Mouse (Mus musculus) intestine, embryonic 16.5 days (tissue): ENCODE data around the gene Nav2. TPM values are rescaled to one million over a fixed set of nuclear protein-coding genes. Genes with fewer than 3 reads are reported as not detected.
A peak's percentile ranks its signal among the peaks of the same experiment; 100 is the strongest.

Experiments
- ATAC-seq: fragments of 200-750 bp; cut with Nextera tagmentation; 2 replicates; pipeline ENCODE4 v1.8.0; 2017; ENCODE audit warnings: moderate TSS enrichment, moderate library complexity
- H3K27ac ChIP-seq: fragments of 300-500 bp; sonication (generic); 2 replicates; pipeline ENCODE4 v1.5.1; 2014; ENCODE audit warnings: mild to moderate bottlenecking, low read length
- H3K27me3 ChIP-seq: fragments of 300-500 bp; sonication (generic); replicated peaks from 2 replicates; pipeline ENCODE4 v1.6.1; 2014; ENCODE audit warnings: low read length, control low read depth, mixed read lengths; ENCODE audit not compliant: control insufficient read depth, insufficient read depth
- H3K36me3 ChIP-seq: fragments of 300-500 bp; sonication (generic); 2 replicates; pipeline ENCODE4 v1.6.1; 2014; ENCODE audit warnings: low read length, control low read depth; ENCODE audit not compliant: control insufficient read depth, insufficient read depth
- H3K4me1 ChIP-seq: fragments of 300-500 bp; sonication (generic); 2 replicates; pipeline ENCODE4 v1.6.1; 2014; ENCODE audit warnings: low read length, control low read depth, mixed read lengths; ENCODE audit not compliant: control insufficient read depth, insufficient read depth
- H3K4me2 ChIP-seq: fragments of 300-500 bp; sonication (generic); 2 replicates; pipeline ENCODE4 v1.6.1; 2014; ENCODE audit warnings: low read depth, low read length, control low read depth
- H3K4me3 ChIP-seq: fragments of 300-500 bp; sonication (generic); 2 replicates; pipeline ENCODE4 v1.5.1; 2014; ENCODE audit warnings: mild to moderate bottlenecking, low read length
- H3K9ac ChIP-seq: fragments of 300-500 bp; sonication (generic); 2 replicates; pipeline ENCODE4 v1.6.1; 2014; ENCODE audit warnings: low read depth, low read length
- H3K9me3 ChIP-seq: fragments of 300-500 bp; sonication (generic); 2 replicates; pipeline ENCODE4 v1.6.1; 2016; ENCODE audit warnings: low read length, control low read depth; ENCODE audit not compliant: control insufficient read depth
- WGBS: fragments of 180-500 bp; shearing (Covaris S2); extraction: QIAGEN DNeasy Blood & Tissue Kit; methylation state at CpG from one replicate; pipeline ENCODE4 v1.1.7; 2014; 5-methylcytosine and 5-hydroxymethylcytosine counted together
- polyA plus RNA-seq: library from polyadenylated mRNA; unstranded; fragments of >200 nt; fragmentation: Nextera tagmentation; extraction: Ambion mirVana; gene quantifications from 2 replicates; pipeline ENCODE4 v1.2.1, GENCODE M21; 2015

The Nav2 gene
- polyA plus RNA-seq, 1 experiment from 2014 or later = 15.3 TPM

DNA sequence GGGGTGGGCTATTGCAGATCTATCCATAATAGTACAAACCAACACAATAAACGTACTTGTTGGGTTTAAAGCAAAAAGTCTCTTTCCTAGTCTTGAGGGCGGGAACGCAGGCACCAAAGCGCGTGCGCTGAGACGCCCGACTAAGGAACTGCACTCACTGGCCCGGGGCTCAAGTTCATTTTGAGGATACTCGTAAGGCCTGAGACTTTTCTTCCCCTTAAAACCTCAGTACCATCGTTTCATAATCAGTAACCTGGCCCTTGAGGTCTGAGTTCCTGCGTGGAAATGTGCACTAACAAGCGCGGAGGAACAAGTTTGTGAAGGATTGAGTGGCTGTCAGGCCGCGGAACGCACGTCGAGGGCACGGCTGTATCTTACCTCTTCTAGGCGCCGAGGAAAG lies 727.5 kb downstream of the Nav2 start:
- Histone ChIP-seq H3K4me3 (no peak overlapping the region), H3K9me3 (no peaks in the 10 kb centered on the region), H3K4me1 (peaks cover 21% of the 10 kb centered on the region), H3K9ac (no peak overlapping the region), H3K27me3 (peaks cover 72% of the 10 kb centered on the region), H3K36me3 (no peaks in the 10 kb centered on the region), H3K27ac (no peak overlapping the region), H3K4me2 (no peak overlapping the region)
- WGBS = under 1% methylated on average over 22 of the region's 22 CpGs
- no peak for ATAC-seq

DNA sequence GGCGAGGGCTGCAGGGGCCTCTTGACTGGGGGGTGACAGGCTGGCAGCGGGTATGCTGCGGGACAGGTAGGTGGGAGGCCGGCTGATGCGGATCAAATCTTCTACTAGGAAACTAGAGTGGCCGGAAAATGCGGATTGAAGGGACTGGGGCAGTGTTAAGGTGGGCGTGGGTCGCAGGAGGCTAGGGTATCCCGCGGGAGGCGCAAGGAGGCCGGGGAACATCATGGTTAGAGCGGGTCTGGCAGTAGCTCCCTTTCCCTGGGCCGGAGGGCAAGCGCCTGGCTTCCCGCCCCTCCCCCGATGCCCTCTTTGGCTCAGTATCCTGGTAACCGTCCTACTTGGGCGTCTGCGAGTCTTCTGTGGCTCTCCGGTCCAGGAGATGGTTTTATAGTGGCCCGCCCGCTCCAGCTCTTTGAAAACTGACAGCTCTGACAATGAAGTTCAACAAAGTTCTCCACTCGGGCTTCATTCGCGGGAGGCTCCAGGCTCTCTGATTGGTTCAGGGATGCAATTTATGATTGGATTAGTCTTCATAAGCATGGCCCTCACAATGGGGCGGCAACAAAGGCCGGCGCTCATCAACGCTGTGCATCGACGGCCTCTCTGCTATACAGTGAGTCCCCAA lies 728.1 kb downstream of the Nav2 start, which contains the start of gene Dbx1:
Gene Dbx1, minus strand, starts transcription at position 359 of the 625 bp plus-strand sequence.
- WGBS = 1% methylated on average over 33 of the region's 33 CpGs
- ATAC-seq = no peak
- no peak within 1 kb of the TSS for H3K4me2 ChIP-seq

DNA sequence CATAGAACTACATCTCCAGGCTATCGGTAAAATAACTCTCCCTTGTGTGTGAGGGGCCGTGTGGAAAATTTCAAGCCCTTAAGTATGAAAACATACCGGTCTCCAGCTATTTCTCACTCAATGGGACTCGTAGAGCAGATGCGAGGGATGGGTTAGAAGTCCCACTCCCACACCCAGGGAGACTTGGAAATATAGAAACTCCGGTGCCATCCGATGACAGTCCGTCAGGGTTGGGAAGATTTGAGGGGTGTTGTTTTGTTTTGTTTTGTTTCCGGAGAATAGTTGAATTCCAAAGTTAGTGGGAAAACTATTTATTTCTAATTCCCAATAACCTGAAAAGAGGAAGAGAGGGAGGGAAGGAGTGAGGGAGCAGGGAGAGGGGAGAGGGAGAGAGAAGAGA lies 728.8 kb downstream of the Nav2 start:
- no peak for ATAC-seq
- no peaks in the 10 kb centered on the region for H3K9me3 ChIP-seq
- H3K4me1 ChIP-seq = peaks cover 20% of the 10 kb centered on the region
- H3K27ac ChIP-seq = no peak overlapping the region
- H3K4me3 ChIP-seq = no peak overlapping the region
- no peak overlapping the region for H3K9ac ChIP-seq
- peaks cover 67% of the 10 kb centered on the region for H3K27me3 ChIP-seq
- no peaks in the 10 kb centered on the region for H3K36me3 ChIP-seq
- 2% methylated on average over 9 of the region's 9 CpGs for WGBS
- H3K4me2 ChIP-seq = no peak overlapping the region

More for the DNA sequence above, 728.1 kb downstream of the Nav2 start, which contains the start of gene Dbx1:
- no peak within 1 kb of the TSS for H3K4me3 ChIP-seq
- H3K9ac ChIP-seq = no peak within 1 kb of the TSS
- no peak within 1 kb of the TSS for H3K27ac ChIP-seq
- no peaks in the 10 kb centered on the region for H3K36me3 ChIP-seq
- H3K9me3 ChIP-seq = no peaks in the 10 kb centered on the region
- H3K27me3 ChIP-seq = peaks cover 70% of the 10 kb centered on the region
- peaks cover 21% of the 10 kb centered on the region for H3K4me1 ChIP-seq

DNA sequence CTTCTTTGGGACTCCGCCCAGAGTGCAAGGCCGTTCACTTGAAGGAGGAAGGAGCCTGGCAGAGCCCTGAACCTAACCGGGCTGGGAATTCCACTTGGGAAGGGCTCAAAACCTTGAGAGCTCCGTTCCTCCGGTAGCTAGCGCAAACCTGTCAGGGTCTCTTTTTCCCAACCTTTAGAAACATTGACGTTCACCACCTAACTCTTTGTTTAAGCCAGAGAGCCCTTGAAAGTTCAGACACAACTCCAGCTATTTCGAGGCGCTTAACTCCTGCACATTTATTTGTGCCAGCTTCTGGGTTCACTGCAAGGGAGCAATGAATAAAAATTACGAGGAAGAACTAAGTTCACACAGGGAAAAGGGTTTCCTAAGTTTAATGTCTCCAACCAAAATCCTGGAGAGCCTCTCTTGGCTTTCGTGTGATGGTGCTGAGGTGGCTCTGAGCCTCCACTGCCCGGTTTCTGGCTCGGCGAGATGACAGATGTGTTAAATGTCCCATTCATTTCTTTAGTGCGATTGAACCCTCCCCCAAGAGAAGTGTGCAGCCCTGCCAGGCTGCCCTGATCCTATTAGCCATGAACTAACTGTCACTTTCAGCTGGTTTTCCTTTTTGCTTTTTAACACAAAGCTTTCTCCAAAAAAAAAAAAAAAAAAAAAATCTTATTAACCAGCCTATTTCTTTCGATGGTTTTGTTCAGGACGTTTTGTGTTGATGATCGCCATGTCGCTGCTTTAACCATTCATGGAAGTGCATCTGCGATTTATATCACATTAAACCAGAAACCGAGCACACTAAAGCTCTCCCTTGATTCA lies 729.5 kb downstream of the Nav2 start:
- H3K27me3 ChIP-seq = peaks cover 62% of the 10 kb centered on the region
- no peak overlapping the region for H3K9ac ChIP-seq
- H3K4me3 ChIP-seq = no peak overlapping the region
- 2% methylated on average over 21 of the region's 21 CpGs for WGBS
- no peak overlapping the region for H3K4me2 ChIP-seq
- H3K27ac ChIP-seq = no peak overlapping the region
- no peak for ATAC-seq
- peaks cover 17% of the 10 kb centered on the region for H3K4me1 ChIP-seq
- H3K36me3 ChIP-seq = no peaks in the 10 kb centered on the region
- H3K9me3 ChIP-seq = no peaks in the 10 kb centered on the region

DNA sequence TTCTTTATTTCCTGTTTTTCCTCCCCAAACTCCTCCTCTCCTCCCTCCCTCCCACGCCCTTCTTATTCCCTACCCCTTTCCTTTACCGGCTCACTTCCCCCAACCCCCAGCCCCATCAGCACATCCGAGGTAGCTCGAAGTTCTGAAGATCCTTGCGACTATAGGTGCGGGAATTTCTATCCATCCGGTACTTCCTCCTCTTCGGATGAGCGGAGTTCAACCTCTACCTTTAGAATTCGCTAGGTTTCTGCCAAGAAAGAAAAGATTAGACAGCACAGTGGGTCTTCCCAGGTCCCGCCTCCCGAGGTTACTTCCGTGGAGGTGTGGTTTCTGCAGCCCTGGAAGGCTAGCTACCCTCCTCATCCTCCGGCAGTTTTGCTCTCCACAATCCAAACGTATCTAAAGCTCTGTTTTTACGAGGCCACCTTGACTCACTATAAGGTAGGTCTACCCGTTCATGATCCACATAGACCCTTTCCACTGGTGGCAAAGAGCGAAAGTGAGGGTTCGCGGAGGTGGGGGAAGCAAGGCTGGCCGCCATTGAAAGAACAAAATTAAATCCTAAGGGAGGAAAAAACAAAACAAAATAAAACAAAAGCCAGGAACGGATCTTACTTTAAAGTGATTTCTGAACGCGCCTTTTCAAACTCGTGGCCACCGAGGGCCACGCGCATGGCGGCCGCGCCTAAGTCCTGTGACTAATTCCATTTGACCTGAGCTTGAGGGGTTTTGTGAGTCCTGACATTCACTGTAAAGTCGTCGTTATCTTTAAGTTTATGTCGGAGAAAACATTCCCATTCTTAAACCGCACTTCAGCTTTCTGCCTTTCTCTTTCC lies 730.6 kb downstream of the Nav2 start:
- Histone ChIP-seq H3K9ac (no peak overlapping the region), H3K36me3 (no peaks in the 10 kb centered on the region), H3K4me3 (peak overlapping the region; percentile 5; the same call in 1 of the 2 replicates), H3K4me2 (peak overlapping the region; percentile 7; the same call in 1 of the 2 replicates), H3K4me1 (0 out of 2 replicates have a peak, but pooled peaks cover 11% of the 10 kb centered on the region), H3K27ac (no peak overlapping the region), H3K9me3 (no peaks in the 10 kb centered on the region), H3K27me3 (peaks cover 57% of the 10 kb centered on the region)
- no peak for ATAC-seq
- 4% methylated on average over 35 of the region's 35 CpGs for WGBS

DNA sequence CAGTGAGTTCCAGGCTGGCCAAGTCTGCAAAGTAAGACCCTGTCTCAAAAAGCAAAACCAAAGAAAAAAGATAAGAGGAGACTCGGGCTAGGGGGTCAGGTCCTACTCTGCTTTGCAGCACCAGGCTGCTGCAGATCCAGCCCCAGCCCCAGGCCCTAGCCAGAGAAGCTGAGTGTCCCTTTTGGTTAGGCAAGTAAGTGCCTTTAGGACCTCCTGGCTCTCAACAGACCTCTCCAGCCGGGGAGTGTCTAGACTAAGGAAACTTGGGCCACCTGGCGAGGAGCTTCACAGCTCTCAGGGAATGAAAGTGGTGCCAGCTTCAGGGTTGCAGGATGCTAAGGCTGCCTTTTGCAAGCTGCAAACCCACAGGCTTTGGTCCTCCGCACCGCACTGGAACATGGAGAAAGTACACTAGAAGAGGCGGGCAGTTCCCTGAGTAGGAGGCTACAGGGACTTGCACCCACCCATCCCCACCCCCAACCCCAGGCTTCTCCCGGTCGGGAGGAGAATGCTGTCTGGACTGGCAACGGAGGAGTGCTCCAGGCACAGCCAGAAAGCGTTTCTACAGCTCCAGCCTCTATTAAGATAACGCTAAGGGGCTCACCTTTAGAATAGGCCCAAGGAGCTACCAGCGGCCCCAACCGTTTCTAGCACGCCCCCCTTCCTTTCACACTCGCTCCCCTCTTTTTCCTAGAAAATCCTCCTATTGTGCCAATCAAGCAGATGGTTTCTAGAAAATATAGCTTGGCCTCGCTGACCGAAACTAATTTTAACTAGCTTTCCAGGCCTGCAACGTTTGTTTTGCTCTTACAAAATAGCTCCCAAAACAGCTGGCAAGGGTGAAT lies 731.6 kb downstream of the Nav2 start:
- Histone ChIP-seq H3K4me1 (0 out of 2 replicates have a peak, but pooled peaks cover 3% of the 10 kb centered on the region), H3K4me2 (no peak overlapping the region), H3K9ac (no peak overlapping the region), H3K4me3 (no peak overlapping the region), H3K27ac (no peak overlapping the region), H3K27me3 (peaks cover 52% of the 10 kb centered on the region), H3K36me3 (no peaks in the 10 kb centered on the region), H3K9me3 (no peaks in the 10 kb centered on the region)
- ATAC-seq = no peak
- 26% methylated on average over 18 of the region's 18 CpGs for WGBS

DNA sequence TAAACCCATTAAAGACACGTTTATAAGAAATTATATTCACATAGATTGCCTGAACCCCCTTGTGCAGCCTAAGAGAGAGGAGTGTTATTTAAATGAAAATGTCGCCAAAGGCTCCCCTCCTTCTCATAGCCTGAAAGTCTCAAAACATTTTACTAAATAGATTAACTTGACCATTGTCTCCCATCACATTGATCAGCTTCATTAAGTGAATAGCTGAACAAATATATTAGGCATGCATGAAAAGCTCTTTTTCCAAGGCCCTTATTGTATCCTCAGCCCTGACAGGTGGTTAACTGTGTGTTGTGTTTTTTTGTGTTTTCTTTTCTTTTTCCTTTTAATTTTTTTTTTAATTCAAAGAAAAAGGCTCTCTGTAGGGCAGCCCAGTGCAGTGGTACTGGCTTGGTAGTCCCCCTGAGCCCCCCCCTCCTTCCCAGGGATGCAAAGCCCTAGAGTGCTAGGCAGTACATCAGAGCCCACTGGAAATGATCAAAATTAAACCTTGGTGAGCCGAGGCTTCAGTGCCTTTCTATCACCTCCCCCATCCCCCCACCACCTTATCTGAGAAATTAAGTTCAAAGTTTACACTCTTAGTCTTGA lies 732.3 kb downstream of the Nav2 start:
- Histone ChIP-seq H3K9ac (no peak overlapping the region), H3K4me1 (no peaks in the 10 kb centered on the region), H3K36me3 (no peaks in the 10 kb centered on the region), H3K27me3 (peaks cover 45% of the 10 kb centered on the region), H3K4me2 (no peak overlapping the region), H3K4me3 (no peak overlapping the region), H3K27ac (no peak overlapping the region), H3K9me3 (no peaks in the 10 kb centered on the region)
- ATAC-seq = no peak
- WGBS = 31% methylated on average over 3 of the region's 3 CpGs
